Mouse (Mus musculus) embryonic fibroblast, embryonic 13.5 days (primary cell): ENCODE measurements around the gene Ccnb1.

Experiments
- CTCF ChIP-seq: IDR thresholded peaks from 2 replicates; pipeline ENCODE4 v1.5.1; 2011; ENCODE audit warnings: mild to moderate bottlenecking, control low read depth, low read length, moderate library complexity, borderline replicate concordance; ENCODE audit not compliant: insufficient read depth
- POLR2A ChIP-seq: IDR thresholded peaks from 2 replicates; pipeline ENCODE4 v1.6.1; 2011; ENCODE audit warnings: low read depth, mild to moderate bottlenecking, control low read depth, low read length, moderate library complexity

- TF ChIP-seq CTCF (no peak), POLR2A (no peak; the same call in 1 of the 2 replicates)
Measured at GRCm38 (mm10) chr13:100743346-100744035, 42.9 kb downstream of the Ccnb1 start.
